In genomic region chr17:80981721-80982411, GRCm38 (mm10) we compare ENCODE assay signal across 8 mouse cellular contexts. TPM values are rescaled to one million over a fixed set of nuclear protein-coding genes. Genes with fewer than 3 reads are reported as not detected.
A peak's percentile ranks its signal among the peaks of the same experiment; 100 is the strongest.
DNase-seq lines count a peak whose midpoint lies in the region; ATAC-seq lines count a peak whose summit lies in the region.

No protein-coding gene starts in this region.

- no peaks in the 10 kb centered on the region for H3K9me3 ChIP-seq in neural tube, embryonic 11.5 days (ENCODE audit: control insufficient read depth, low read length)
- H3K9me3 ChIP-seq in hindbrain, embryonic 12.5 days (replicated peaks): no peaks in the 10 kb centered on the region
- H3K9me3 ChIP-seq in stomach, embryonic 14.5 days (ENCODE audit: control insufficient read depth, low read depth, low read length): no peaks in the 10 kb centered on the region

- H3K27me3 ChIP-seq in neural tube, embryonic 11.5 days (ENCODE audit: control insufficient read depth, insufficient read depth, low read length): no peaks in the 10 kb centered on the region
- H3K27me3 ChIP-seq in hindbrain, embryonic 12.5 days: no peaks in the 10 kb centered on the region
- H3K27me3 ChIP-seq in stomach, embryonic 14.5 days (ENCODE audit: control insufficient read depth, insufficient read depth, low read length): no peaks in the 10 kb centered on the region

- WGBS in neural tube, embryonic 11.5 days: 79% methylated on average over 12 of the region's 12 CpGs
- WGBS in hindbrain, embryonic 12.5 days: 71% methylated on average over 12 of the region's 12 CpGs
- WGBS in stomach, embryonic 14.5 days: 47% methylated on average over 12 of the region's 12 CpGs

- no peaks in the 10 kb centered on the region for H3K4me1 ChIP-seq in neural tube, embryonic 11.5 days (ENCODE audit: control insufficient read depth, insufficient read depth, low read length)
- peaks cover 9% of the 10 kb centered on the region for H3K4me1 ChIP-seq in hindbrain, embryonic 12.5 days
- H3K4me1 ChIP-seq in stomach, embryonic 14.5 days (ENCODE audit: control insufficient read depth, insufficient read depth, low read length): 0 out of 2 replicates have a peak, but pooled peaks cover 9% of the 10 kb centered on the region

- peak; percentile 34 to 73 for DNase-seq in adrenal gland, adult (ENCODE audit: inconsistent age in 2 of 2, low spot score in 1 of 2)
- DNase-seq in adrenal gland, postnatal 25 days: no peak
- no peak for DNase-seq in neural tube, embryonic 11.5 days (ENCODE audit: low spot score)
- DNase-seq in neural tube, embryonic 10.5 days (ENCODE audit: extremely low spot score, low spot score): no peak
- DNase-seq in kidney, postnatal 36 days: no peak

- no peaks in the 10 kb centered on the region for H3K36me3 ChIP-seq in neural tube, embryonic 11.5 days (ENCODE audit: control insufficient read depth, insufficient read depth, low read length)
- no peaks in the 10 kb centered on the region for H3K36me3 ChIP-seq in hindbrain, embryonic 12.5 days
- H3K36me3 ChIP-seq in stomach, embryonic 14.5 days (ENCODE audit: control insufficient read depth, insufficient read depth, low read length): no peaks in the 10 kb centered on the region

- H3K27ac ChIP-seq in neural tube, embryonic 11.5 days (ENCODE audit: low read depth, low read length): no peak overlapping the region
- peak overlapping the region; percentile 12; the same call in 1 of the 2 replicates for H3K27ac ChIP-seq in hindbrain, embryonic 12.5 days
- no peak overlapping the region for H3K27ac ChIP-seq in stomach, embryonic 14.5 days (ENCODE audit: low read length)

- H3K4me3 ChIP-seq in neural tube, embryonic 11.5 days (ENCODE audit: low read depth, low read length): no peak overlapping the region
- H3K4me3 ChIP-seq in hindbrain, embryonic 12.5 days: no peak overlapping the region
- H3K4me3 ChIP-seq in stomach, embryonic 14.5 days (ENCODE audit: low read depth, low read length): no peak overlapping the region

- H3K9ac ChIP-seq in neural tube, embryonic 11.5 days (ENCODE audit: low read length): no peak overlapping the region
- H3K9ac ChIP-seq in hindbrain, embryonic 12.5 days: no peak overlapping the region
- no peak overlapping the region for H3K9ac ChIP-seq in stomach, embryonic 14.5 days (replicated peaks; ENCODE audit: low read depth, low read length)

- peak; percentile 8; the same call in 1 of the 2 replicates for ATAC-seq in neural tube, embryonic 11.5 days (ENCODE audit: insufficient read depth, low FRiP score, low TSS enrichment)
- peak; percentile 49 for ATAC-seq in hindbrain, embryonic 12.5 days (ENCODE audit: low FRiP score)
- ATAC-seq in stomach, embryonic 14.5 days (ENCODE audit: insufficient number of reproducible peaks, insufficient read depth, low FRiP score, low read depth): 0 out of 2 replicates have a peak, but pooled peaks have one; percentile 33
- ATAC-seq in megakaryocyte progenitor cell, adult 5-6 weeks (replicated peaks; ENCODE audit: poor library complexity): no peak

- H3K4me2 ChIP-seq in neural tube, embryonic 11.5 days (ENCODE audit: low read depth): no peak overlapping the region
- H3K4me2 ChIP-seq in hindbrain, embryonic 12.5 days (replicated peaks): no peak overlapping the region
- H3K4me2 ChIP-seq in stomach, embryonic 14.5 days (replicated peaks; ENCODE audit: low read depth, low read length): no peak overlapping the region

RNA-seq across cellular contexts. Expression of gene Tmem178, which starts 37.4 kb away (rescaled TPM):
- 5.3 TPM in 2 replicates for total RNA-seq in adrenal gland, postnatal 25 days (2021)
- polyA plus RNA-seq in neural tube, embryonic 11.5 days (2014; fragmentation: Nextera tagmentation; extraction: Ambion mirVana): 16.4 and 19.2 TPM in 2 replicates
- 23.1 and 23.7 TPM in 2 replicates for polyA plus RNA-seq in hindbrain, embryonic 12.5 days (2016; fragmentation: Nextera tagmentation; extraction: Ambion mirVana)
- polyA plus RNA-seq in stomach, embryonic 14.5 days (2014; fragmentation: Nextera tagmentation; extraction: Ambion mirVana): 4.5 and 5.6 TPM in 2 replicates
- 2.2 and 4.8 TPM in 2 replicates for total RNA-seq in megakaryocyte progenitor cell, adult 5-6 weeks (2015)
- total RNA-seq in megakaryocyte progenitor cell, adult 5-6 weeks (2017): 1.6 and 3.2 TPM in 2 replicates

Comparison
In these comparisons a context has a peak if more than half of its experiments do, and no peak if none do; other contexts are left out.
1. DNase-seq: peak in adrenal gland, adult (2 of 2); none in adrenal gland, postnatal 25 days (single experiment), neural tube, embryonic 11.5 days (single experiment), neural tube, embryonic 10.5 days (single experiment) and kidney, postnatal 36 days (0 of 2).